Comparison of ENCODE assay signal across 9 mouse cellular contexts in genomic region chr13:5802079-5802478, GRCm38 (mm10). TPM values are rescaled to one million over a fixed set of nuclear protein-coding genes. Genes with fewer than 3 reads are reported as not detected.
DNase-seq lines count a peak whose midpoint lies in the region; ATAC-seq and TF ChIP-seq lines count a peak whose summit lies in the region.
"Had no signal": no experiment of that assay in that cellular context is flagged by ENCODE, and none has a peak within 500 bp of the region (broad histone marks: within the 10 kb centered on the region; RNA-seq: fewer than 3 reads in every experiment).

No protein-coding gene starts in this region.

- H3K4me1 ChIP-seq in heart, embryonic 10.5 days = peaks cover 8% of the 10 kb centered on the region
- H3K4me1 ChIP-seq in bone marrow macrophage, adult 2 months (ENCODE audit: control insufficient read depth, insufficient read depth, low read length) = peaks cover 41% of the 10 kb centered on the region
- H3K4me1 ChIP-seq in heart, postnatal 0 days (ENCODE audit: control insufficient read depth, insufficient read depth) = peaks cover 29% of the 10 kb centered on the region; the same call in 1 of the 2 replicates
- H3K4me1 ChIP-seq in lung, postnatal 0 days (ENCODE audit: insufficient read depth, low read depth, low read length) = peaks cover 16% of the 10 kb centered on the region; the same call in 1 of the 2 replicates

- H3K9ac ChIP-seq in heart, postnatal 0 days (replicated peaks; ENCODE audit: low read depth, low read length) = no peak overlapping the region
- no peak overlapping the region for H3K9ac ChIP-seq in lung, postnatal 0 days (replicated peaks; ENCODE audit: low read depth)
- H3K9ac ChIP-seq: limb, embryonic 13.5 days had no signal

- no peak for TF ChIP-seq POLR2A in bone marrow macrophage, adult 2 months (IDR thresholded peaks at IDR 0.05; ENCODE audit: borderline replicate concordance, low read depth, low read length)

- TF ChIP-seq CTCF in bone marrow macrophage, adult 2 months (IDR thresholded peaks at IDR 0.05; ENCODE audit: low read depth, low read length) = no peak
- TF ChIP-seq CTCF in heart, postnatal 0 days (IDR thresholded peaks at IDR 0.05; ENCODE audit: low read depth) = no peak
- TF ChIP-seq CTCF in lung, postnatal 0 days (IDR thresholded peaks at IDR 0.05) = 0 out of 2 replicates have a peak, but pooled peaks have one; percentile 13

- no peaks in the 10 kb centered on the region for H3K27me3 ChIP-seq in heart, embryonic 10.5 days (ENCODE audit: insufficient read depth, poor library complexity, severe bottlenecking)
- no peaks in the 10 kb centered on the region for H3K27me3 ChIP-seq in heart, postnatal 0 days (ENCODE audit: control insufficient read depth, insufficient read depth, low read length)
- no peaks in the 10 kb centered on the region for H3K27me3 ChIP-seq in lung, postnatal 0 days (replicated peaks; ENCODE audit: insufficient read depth, low read length)
- H3K27me3 ChIP-seq: limb, embryonic 13.5 days had no signal

- H3K9me3 ChIP-seq in heart, embryonic 10.5 days = no peaks in the 10 kb centered on the region
- H3K9me3 ChIP-seq in heart, postnatal 0 days (replicated peaks; ENCODE audit: control insufficient read depth, low read length) = no peaks in the 10 kb centered on the region
- no peaks in the 10 kb centered on the region for H3K9me3 ChIP-seq in lung, postnatal 0 days (ENCODE audit: low read length)
- H3K9me3 ChIP-seq: limb, embryonic 13.5 days had no signal

- H3K27ac ChIP-seq in heart, embryonic 10.5 days = no peak overlapping the region
- H3K27ac ChIP-seq in bone marrow macrophage, adult 2 months (ENCODE audit: insufficient read depth, low read depth, low read length) = peak overlapping the region; percentile 100
- peak overlapping the region; percentile 90 for H3K27ac ChIP-seq in heart, postnatal 0 days (ENCODE audit: low read depth)
- peak overlapping the region; percentile 87 for H3K27ac ChIP-seq in lung, postnatal 0 days (ENCODE audit: low read length)
- H3K27ac ChIP-seq: limb, embryonic 13.5 days had no signal

- H3K36me3 ChIP-seq in heart, embryonic 10.5 days = no peaks in the 10 kb centered on the region
- H3K36me3 ChIP-seq in heart, postnatal 0 days (replicated peaks; ENCODE audit: control insufficient read depth, insufficient read depth, low read length) = no peaks in the 10 kb centered on the region
- H3K36me3 ChIP-seq in lung, postnatal 0 days (ENCODE audit: insufficient read depth, low read length) = no peaks in the 10 kb centered on the region
- H3K36me3 ChIP-seq: limb, embryonic 13.5 days had no signal

- DNase-seq in heart, adult 11 months = peak; percentile 94
- DNase-seq in heart, embryonic 10.5 days (ENCODE audit: low spot score) = no peak
- DNase-seq in heart, postnatal 0 days (ENCODE audit: low spot score) = peak; percentile 64
- peak; percentile 95 for DNase-seq in lung, postnatal 0 days (ENCODE audit: low spot score)
- DNase-seq in thymus, postnatal 0 days (ENCODE audit: low spot score) = no peak
- DNase-seq in layer of hippocampus, adult 18-20 months (ENCODE audit: low spot score in 2 of 2) = no peak
- no peak for DNase-seq in cerebellum, adult 8-10 months

- 42% methylated on average over 7 of the region's 7 CpGs for WGBS in heart, embryonic 10.5 days
- 34% methylated on average over 7 of the region's 7 CpGs for WGBS in heart, postnatal 0 days
- WGBS in lung, postnatal 0 days = 16% methylated on average over 7 of the region's 7 CpGs

- no peak overlapping the region for H3K4me3 ChIP-seq in heart, embryonic 10.5 days
- H3K4me3 ChIP-seq in bone marrow macrophage, adult 2 months (ENCODE audit: insufficient read depth, low read length) = no peak overlapping the region
- no peak overlapping the region for H3K4me3 ChIP-seq in heart, postnatal 0 days (ENCODE audit: low read depth, low read length)
- no peak overlapping the region for H3K4me3 ChIP-seq in lung, postnatal 0 days (ENCODE audit: low read depth, low read length)
- H3K4me3 ChIP-seq: limb, embryonic 13.5 days had no signal

- no peak overlapping the region for H3K4me2 ChIP-seq in heart, postnatal 0 days (ENCODE audit: low read depth, low read length)
- no peak overlapping the region for H3K4me2 ChIP-seq in lung, postnatal 0 days (replicated peaks; ENCODE audit: low read depth, low read length)
- H3K4me2 ChIP-seq: limb, embryonic 13.5 days had no signal

- peak; percentile 38; the same call in 1 of the 2 replicates for ATAC-seq in heart, postnatal 0 days (ENCODE audit: insufficient read depth, low read depth)
- ATAC-seq in lung, postnatal 0 days = peak; percentile 50

- no peak for TF ChIP-seq EP300 in heart, postnatal 0 days (IDR thresholded peaks at IDR 0.05; ENCODE audit: low read depth)
- peak; percentile 86 for TF ChIP-seq EP300 in lung, postnatal 0 days (IDR thresholded peaks at IDR 0.05)

RNA-seq across cellular contexts. Expression of gene Klf6, which starts 59.2 kb away (rescaled TPM):
- 56.1 and 63.8 TPM in 2 replicates for polyA plus RNA-seq in heart, embryonic 10.5 days (2016; fragmentation: Nextera tagmentation; extraction: Ambion mirVana)
- polyA plus RNA-seq in bone marrow macrophage, adult 2 months (2012; ENCODE audit: insufficient read depth, insufficient read length, missing spikeins) = 174 TPM in 2 replicates
- total RNA-seq in heart, postnatal 0 days (2014; rRNA removed; ENCODE audit: low replicate concordance) = 65.3 and 92.1 TPM in 2 replicates
- polyA plus RNA-seq in heart, postnatal 0 days (2015; fragmentation: Nextera tagmentation; extraction: Ambion mirVana) = 54.6 and 59.6 TPM in 2 replicates
- 201 and 219 TPM in 2 replicates for polyA plus RNA-seq in lung, postnatal 0 days (2015; fragmentation: Nextera tagmentation; extraction: Ambion mirVana)
- polyA plus RNA-seq in thymus, postnatal 0 days (2015; fragmentation: Nextera tagmentation; extraction: Ambion mirVana) = 61.2 and 74.9 TPM in 2 replicates
- 10 to 100 TPM; 27.9 to 31.9 TPM for total RNA-seq in layer of hippocampus, adult 18-20 months (2021)

Comparison
In these comparisons a context has a peak if more than half of its experiments do, and no peak if none do; other contexts are left out.
1. DNase-seq: peak in heart, adult 11 months (single experiment), heart, postnatal 0 days (single experiment) and lung, postnatal 0 days (single experiment); none in heart, embryonic 10.5 days (single experiment), thymus, postnatal 0 days (single experiment), layer of hippocampus, adult 18-20 months (0 of 2) and cerebellum, adult 8-10 months (single experiment).